Mouse (Mus musculus) left cerebral cortex, postnatal 36 days (tissue): Measurements from ENCODE around the gene Sla2. TPM values are rescaled to one million over a fixed set of nuclear protein-coding genes. Genes with fewer than 3 reads are reported as not detected.
"Not testable (repeated sequence)": the region's sequence is repeated elsewhere in the genome, so short reads cannot be mapped to it uniquely, and the experiment has no call there.

Experiments used
- DNase-seq, 2 experiments: peaks; one replicate each; pipeline ENCODE4 v3.0.0; 2021 to 2022; ENCODE audit warnings: low spot score in 2 of 2, mixed read lengths in 1 of 2
- intact Hi-C: fragments of 180-260 bp; cut with DNase I; formaldehyde crosslinking; loops from one replicate; pipeline ENCODE4 v1.15.1; 2025
- total RNA-seq, 2 experiments: library from RNA; stranded (reverse); gene quantifications; 2 replicates each; pipeline ENCODE4 v1.2.3; 2021

Sla2 gene
- total RNA-seq, 2 experiments from 2014 or later, result 0.45 to 0.57 TPM

DNA sequence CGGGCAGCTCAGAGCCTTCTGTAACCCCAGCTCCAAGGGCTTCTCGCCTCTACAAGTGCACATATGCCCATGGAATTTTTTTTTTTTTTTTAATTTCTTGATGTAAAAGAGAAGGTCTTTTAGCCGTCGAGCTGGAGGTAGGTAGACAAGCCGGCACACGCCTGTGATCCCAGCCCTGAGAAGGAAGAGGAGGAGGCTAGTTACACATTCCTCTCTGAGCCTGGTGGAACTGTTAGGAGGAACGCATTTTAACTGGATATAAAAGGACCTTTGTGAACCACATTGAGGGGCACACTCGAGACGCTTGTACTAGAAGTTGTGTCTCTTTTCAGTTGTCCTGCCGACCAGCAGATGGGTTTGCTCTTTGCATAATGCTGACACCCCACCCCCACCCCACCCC lies 42.3 kb downstream of the Sla2 start:
- intact Hi-C loops, result no loop called here
- DNase-seq, result no peak

DNA sequence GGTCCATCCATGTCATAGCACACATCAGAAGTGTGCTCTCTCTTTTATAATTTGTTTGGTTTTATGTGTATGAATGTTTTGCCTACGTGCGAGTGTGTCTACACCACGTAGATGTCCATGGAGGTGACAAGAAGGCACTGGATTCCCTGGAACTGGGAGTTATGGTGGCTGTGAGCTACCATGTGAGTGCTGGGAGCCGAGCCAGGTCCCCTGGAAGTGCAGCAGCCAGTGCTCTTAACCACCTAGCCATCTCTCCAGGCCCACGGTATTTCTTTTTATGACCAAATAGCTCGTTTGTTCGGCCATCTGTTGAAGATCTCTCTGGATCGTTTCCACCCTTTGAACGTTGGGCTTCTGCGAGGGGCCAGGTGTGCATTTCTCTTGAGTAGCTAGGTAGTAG lies 43.7 kb downstream of the Sla2 start:
- DNase-seq, result no peak
- intact Hi-C loops, result no loop called here

DNA sequence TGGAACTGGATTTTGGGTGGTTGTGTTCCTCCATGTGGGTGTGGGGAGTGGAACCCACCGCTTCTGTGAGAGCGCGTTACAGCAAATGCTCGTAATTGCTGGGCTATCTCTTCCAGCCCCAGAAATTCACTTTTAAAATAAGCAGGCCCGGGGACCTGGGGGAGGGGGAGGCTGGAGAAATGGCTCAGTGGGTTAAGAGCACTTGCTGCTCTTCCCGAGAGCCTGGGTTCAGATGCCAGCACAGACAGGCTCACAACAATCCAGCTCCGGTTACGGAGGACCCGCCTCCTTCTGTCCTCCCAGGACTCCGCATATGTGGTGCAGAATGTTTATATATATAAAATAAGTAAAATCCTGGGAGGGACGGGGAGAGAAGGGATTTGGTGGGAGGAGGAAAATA lies 44.3 kb downstream of the Sla2 start:
- intact Hi-C loops, result no loop called here
- no peak for DNase-seq

DNA sequence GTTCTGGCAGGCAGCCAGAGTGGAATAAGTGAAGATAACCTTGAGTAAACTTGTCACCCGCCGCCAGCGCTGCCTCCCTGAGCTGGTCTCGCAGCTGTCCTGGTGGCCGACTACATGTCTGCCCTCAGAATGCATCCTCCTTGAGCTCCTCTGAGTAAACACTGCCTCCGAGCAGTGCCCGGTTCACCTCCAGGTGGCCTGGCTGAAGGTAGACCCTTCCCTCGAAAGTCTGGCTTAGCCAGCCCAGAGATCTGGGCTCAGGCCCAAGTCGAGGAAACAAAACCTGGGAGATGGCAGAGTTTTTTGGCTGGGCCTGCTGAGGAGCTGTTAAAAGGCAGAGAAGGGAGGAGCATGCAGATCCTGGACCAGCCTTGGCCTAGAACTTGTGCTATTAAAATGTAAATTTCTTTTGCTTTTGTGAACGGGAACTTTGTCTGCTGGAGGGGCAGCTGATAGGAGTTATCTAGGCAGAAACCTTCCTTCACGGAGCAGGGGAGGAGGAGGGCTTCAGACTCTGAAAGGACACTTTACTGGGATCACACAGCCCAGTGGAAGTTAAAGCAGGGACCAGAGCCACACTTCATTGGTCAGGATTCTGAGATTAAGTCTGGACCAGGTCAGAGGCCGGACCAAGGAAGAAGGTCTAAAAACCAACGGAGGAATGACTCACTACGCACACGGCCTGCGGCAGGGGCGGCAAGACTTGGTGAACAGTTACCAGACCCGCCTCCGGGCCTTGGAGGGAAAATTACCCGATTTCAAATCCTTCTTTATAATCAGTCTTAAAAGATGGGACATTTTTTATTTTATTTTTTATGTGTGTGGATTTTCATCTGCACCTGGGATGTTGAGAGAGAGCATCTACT lies 44.9 kb downstream of the Sla2 start:
- DNase-seq, result no peak
- intact Hi-C loops, result no loop called here

DNA sequence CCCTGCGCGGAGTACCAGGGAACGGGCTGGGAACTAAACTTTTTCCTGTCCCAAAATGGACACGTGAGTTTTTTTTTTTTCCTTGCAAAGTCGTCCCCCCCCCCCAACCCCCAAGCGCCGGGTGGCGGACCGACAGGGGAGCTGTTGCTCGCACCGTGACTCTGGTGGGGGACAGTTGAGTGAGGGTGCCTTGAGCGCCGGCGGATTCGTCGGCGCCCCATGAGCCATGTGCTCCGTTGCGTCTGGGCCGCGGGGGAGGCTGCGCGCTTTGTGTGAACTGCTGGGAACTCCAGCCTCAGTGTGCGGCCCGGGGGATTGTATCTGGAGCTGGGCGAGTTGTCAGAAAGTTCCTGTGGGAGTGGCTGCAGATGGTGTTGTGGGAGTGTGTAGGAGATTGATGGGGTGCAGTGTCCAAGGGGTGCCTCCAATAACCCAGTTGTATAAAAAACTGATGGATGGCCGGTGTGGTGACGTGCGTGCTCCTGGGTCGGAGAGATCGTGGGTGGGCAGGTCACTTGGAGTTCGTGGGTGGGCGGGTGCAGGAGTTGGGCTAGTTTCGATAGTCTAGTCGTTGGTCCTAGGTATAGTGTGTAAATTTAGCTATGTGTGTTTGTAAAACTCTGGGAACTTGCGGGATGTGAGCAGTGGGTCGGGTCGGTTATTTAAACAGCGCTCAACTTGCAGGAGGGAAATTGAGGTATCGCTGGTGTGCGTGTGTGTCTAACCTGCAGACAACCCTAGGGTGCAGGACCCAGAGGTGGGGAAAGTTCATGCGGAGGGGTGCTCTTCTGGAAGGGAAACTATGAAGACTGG lies 45.8 kb downstream of the Sla2 start:
- peak; percentile 67 to 72 for DNase-seq
- intact Hi-C loops, result no loop called here

DNA sequence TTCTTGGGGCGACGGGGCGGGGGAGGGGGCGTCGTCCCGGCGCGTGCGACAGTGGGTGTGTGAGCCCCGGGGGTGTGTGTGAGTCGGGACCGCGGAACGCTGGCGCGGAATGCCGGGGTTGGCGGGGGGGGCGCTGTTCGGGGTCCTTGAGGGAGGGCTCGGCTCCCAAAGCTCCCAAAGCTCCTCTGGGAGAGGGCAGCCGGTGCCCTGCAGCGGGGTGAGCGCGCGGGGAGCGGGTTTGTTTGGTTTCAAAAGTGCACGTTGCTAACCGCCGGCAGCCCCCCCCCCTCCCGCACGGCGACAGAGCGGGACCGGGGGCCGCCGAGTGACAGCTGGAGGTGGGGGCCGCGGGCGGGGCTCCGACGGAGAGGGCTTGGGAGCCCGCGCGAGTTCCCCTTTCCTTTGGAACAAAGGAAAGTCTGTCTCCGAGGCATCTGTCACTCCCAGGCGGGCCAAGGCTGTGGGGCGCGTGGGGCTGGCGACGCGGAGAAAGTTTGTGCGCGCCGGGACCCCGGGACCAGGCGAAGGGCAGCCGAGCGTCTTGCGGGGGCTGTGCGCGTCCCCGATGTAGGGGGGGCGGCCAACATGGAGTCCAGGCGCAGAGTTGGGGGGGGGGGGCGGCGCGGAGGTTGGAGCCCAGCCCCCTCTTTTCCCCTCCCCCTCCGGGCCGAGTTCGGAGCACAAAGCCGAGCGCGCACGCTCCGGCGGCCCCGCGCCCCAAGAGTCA lies 46.5 kb downstream of the Sla2 start:
- intact Hi-C loops, result no loop called here
- no peak for DNase-seq

DNA sequence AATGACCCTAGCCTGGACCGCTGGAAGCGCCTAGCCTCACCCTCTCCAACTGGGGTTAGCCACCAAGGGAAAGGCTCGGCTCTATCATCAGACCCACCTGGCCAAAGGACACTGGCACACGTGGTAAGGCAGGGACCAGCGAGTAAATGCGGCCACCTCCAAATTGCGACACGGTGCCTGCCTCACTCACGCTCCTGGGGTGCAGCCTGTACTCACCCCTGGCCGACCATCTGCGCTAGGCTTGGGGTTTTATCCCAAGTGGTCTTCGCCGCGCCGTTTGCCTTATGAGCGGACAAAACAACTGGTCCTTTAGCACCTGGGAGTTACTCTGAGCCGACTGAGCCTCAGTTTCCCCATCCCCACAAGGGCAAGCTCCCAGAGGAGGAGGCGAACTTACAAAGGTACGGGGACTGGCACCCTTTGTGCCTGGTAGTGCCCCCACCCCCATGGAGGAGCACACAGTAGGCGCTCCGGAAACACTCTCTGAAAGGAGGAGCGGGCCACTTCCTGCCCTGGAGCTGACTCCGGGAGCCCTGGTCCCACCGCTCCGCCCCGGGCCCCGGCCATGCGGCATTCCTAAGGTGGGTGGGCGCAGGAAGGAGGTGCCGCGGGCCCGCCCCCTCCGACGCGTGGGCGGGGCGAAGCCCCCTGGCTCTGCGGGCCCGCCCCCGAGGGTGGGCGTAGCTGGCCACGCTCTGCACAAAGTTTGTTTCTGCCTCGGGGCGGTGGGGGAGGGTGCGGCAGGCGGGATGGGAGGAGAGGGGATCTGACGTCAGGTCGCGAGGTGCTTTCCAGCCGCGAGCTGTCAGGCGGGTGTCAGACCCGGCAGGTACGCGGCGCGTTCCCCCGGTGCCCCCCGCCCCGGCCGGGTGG lies 47.4 kb downstream of the Sla2 start, which contains the start of gene Tgif2:
TSS of gene Tgif2 (plus strand) at position 689 of the 873 bp plus-strand sequence.
- no peak for DNase-seq
- intact Hi-C loops, result no loop called here

DNA sequence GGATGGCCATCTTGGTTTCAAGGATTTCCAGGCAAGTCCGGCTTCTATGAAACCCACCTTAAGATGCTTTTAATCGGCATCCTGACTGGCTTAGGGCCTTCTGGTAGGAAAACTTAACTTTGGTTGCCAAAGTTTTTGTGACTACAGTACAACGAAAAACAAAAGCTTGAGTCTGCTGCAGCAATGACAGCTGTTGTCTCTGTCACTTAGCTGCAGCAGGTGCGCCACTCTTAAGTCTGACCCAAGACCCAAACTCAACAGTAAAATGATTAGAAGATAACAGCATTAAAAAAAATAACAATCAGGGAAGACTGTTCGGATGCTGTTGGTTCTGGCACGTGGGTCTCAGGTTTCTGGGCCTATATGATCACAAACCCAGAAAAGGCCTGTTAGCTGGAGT lies 48.2 kb downstream of the Sla2 start:
- no peak for DNase-seq

DNA sequence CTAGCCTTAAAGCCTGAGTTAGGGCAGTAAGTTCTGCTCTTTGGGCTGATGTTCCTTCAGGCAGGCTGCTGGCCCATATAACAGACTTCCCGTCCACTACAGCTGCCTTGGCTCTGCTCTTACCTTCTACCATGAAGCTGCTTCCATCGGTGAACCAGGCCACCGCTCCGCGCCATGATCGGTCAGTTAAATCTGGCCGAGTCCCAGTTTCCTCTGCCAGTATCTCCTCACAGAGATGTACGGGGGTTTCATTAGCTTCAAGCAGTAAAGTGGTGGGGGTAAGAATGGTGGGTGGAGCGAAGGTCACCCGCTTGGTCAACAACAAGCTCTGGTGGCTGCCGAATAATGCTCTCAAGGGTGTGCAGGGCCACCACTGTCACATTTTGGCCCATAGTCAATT lies 52.7 kb downstream of the Sla2 start:
- intact Hi-C loops, result no loop called here
- no peak for DNase-seq

More for the DNA sequence above, 48.2 kb downstream of the Sla2 start:
- intact Hi-C loops, result no loop called here

DNA sequence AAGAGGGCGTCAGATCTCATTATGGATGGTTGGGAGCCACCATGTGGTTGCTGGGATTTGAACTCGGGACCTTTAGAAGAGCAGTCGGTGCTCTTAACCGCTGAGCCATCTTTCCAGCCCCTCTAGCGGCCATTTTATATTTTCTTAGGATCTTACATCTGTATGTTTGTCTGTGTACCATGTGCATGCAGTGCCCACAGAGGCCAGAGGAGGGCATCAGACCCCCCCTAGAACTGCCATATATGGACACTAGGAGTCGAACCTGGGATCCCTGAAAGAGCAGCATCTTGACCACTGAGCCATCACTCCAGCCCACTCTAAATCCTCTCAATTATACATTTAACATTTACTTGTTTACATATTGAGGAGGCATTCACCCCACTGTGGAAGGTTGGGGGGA lies 61.9 kb downstream of the Sla2 start:
- intact Hi-C loops, DNase-seq: not testable (repeated sequence)

Other genes starting within 250 kb of the Sla2 start
- gene Myl9, start 111.8 kb downstream of the Sla2 start, total RNA-seq, result 10 to 100 TPM; 16.6 to 16.9 TPM
- under 1 TPM; 0.61 to 0.76 TPM for gene Tgif2, start 47.2 kb downstream of the Sla2 start, total RNA-seq
- gene 4930518I15Rik, start 29.2 kb downstream of the Sla2 start, total RNA-seq, result 1 to 10 TPM; 1.0 to 4.5 TPM
- gene Rab5if, start 24.1 kb downstream of the Sla2 start, total RNA-seq, result 100 to 1,000 TPM in 1 of 2 experiments, 10 to 100 TPM in 1; 89.8 to 102 TPM
- gene Ndrg3, start 104.9 kb upstream of the Sla2 start, total RNA-seq, result 100 to 1,000 TPM; 495 to 546 TPM
- 1 to 10 TPM; 6.5 to 7.5 TPM for gene Dsn1, start 120.0 kb upstream of the Sla2 start, total RNA-seq
- gene Soga1, start 192.1 kb upstream of the Sla2 start, total RNA-seq, result 10 to 100 TPM; 20.0 to 26.0 TPM
- not detected for gene Tldc2, start 199.9 kb upstream of the Sla2 start, total RNA-seq
- gene Samhd1, start 248.1 kb upstream of the Sla2 start, total RNA-seq, result 10 to 100 TPM; 10.3 to 12.7 TPM